In the genomic region with DNA sequence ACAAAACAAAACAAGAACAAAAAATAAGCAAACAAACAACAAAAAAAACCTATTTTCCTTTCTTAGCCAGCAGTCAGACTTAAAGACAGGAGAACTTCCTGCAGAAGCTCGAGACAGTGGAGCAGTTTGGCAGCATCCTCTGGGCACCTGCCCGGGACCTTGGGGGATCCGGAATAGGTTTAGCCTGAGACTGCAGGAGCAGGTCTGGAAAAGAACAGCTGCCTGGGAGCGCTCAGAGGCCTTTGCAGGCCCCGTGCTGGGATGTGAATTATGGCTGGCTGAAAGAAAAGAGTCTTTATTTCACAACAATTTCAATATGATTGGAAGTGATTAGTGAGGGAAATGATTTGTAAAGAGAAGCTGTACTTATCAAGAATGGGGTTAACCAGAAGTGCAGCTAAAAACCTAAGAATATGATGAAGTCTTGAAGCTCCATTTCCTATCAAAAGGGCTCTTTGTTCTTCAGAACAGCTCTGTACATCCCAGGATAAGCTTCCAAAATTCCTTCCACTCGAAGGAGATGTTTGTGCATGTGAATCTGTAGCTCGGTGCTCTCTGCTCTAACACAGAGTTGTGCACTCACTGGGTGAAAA, we compare ENCODE assay signal across 21 mouse cellular contexts.
DNase-seq lines count a peak whose midpoint lies in the region; ATAC-seq lines count a peak whose summit lies in the region.
"Had no signal": no experiment of that assay in that cellular context is flagged by ENCODE, and none has a peak within 500 bp of the region (broad histone marks: within the 10 kb centered on the region; RNA-seq: fewer than 3 reads in every experiment).

No protein-coding gene starts in this region.

- WGBS in neural tube, embryonic 13.5 days, result 37% methylated on average over 7 of the region's 7 CpGs
- WGBS in neural tube, embryonic 15.5 days, result 56% methylated on average over 7 of the region's 7 CpGs

- no peak overlapping the region for H3K4me2 ChIP-seq in neural tube, embryonic 13.5 days
- no peak overlapping the region for H3K4me2 ChIP-seq in neural tube, embryonic 15.5 days
- H3K4me2 ChIP-seq: forebrain, embryonic 13.5 days; heart, embryonic 11.5 days; neural tube, embryonic 12.5 days had no signal

- peaks cover 13% of the 10 kb centered on the region for H3K4me1 ChIP-seq in neural tube, embryonic 13.5 days (replicated peaks)
- H3K4me1 ChIP-seq in neural tube, embryonic 15.5 days, result peaks cover 3% of the 10 kb centered on the region

- H3K27ac ChIP-seq in neural tube, embryonic 13.5 days (replicated peaks), result peak overlapping the region; percentile 65; the same call in 1 of the 2 replicates
- H3K27ac ChIP-seq in neural tube, embryonic 15.5 days (replicated peaks), result no peak overlapping the region
- H3K27ac ChIP-seq: forebrain, embryonic 13.5 days; hindbrain, postnatal 0 days; neural tube, embryonic 12.5 days had no signal

- H3K4me3 ChIP-seq in neural tube, embryonic 13.5 days, result no peak overlapping the region
- H3K4me3 ChIP-seq in neural tube, embryonic 15.5 days (replicated peaks), result no peak overlapping the region
- H3K4me3 ChIP-seq: forebrain, embryonic 13.5 days; neural tube, embryonic 12.5 days had no signal

- no peak overlapping the region for H3K9ac ChIP-seq in neural tube, embryonic 13.5 days
- H3K9ac ChIP-seq in neural tube, embryonic 15.5 days (replicated peaks), result no peak overlapping the region
- H3K9ac ChIP-seq: forebrain, embryonic 13.5 days; neural tube, embryonic 12.5 days had no signal

- no peak for DNase-seq in frontal cortex, adult 2 months (ENCODE audit: extremely low spot score in 1 of 2, low spot score in 1 of 2)
- peak; percentile 33 for DNase-seq in cerebellum, adult 9-10 months
- no peak for DNase-seq in thymus, postnatal 4 days
- DNase-seq in right cerebral cortex, adult 18-20 months, result no peak
- DNase-seq: adrenal gland, postnatal 14 days; B cell, adult 2 months; gastrocnemius, postnatal 36 days; heart, postnatal 14 days; kidney, adult 9 months; layer of hippocampus, postnatal 36 days; lung, adult 18-20 months; lung, postnatal 36 days had no signal

- ATAC-seq in frontal cortex, adult (ENCODE audit: low TSS enrichment), result peak; percentile 58
- ATAC-seq in neural tube, embryonic 13.5 days (ENCODE audit: low read depth), result no peak; the same call in 1 of the 2 replicates
- ATAC-seq in neural tube, embryonic 15.5 days (ENCODE audit: low FRiP score), result no peak
- ATAC-seq: activated CD4-positive, CD25-positive, alpha-beta regulatory T cell, adult 4 months; forebrain, embryonic 13.5 days; hindbrain, postnatal 0 days; Patski had no signal

- no peaks in the 10 kb centered on the region; the same call in 1 of the 2 replicates for H3K9me3 ChIP-seq in neural tube, embryonic 13.5 days
- H3K9me3 ChIP-seq in neural tube, embryonic 15.5 days (replicated peaks), result no peaks in the 10 kb centered on the region
- H3K9me3 ChIP-seq: forebrain, embryonic 13.5 days; neural tube, embryonic 12.5 days had no signal

- H3K27me3 ChIP-seq in neural tube, embryonic 13.5 days, result no peaks in the 10 kb centered on the region
- no peaks in the 10 kb centered on the region for H3K27me3 ChIP-seq in neural tube, embryonic 15.5 days (replicated peaks)
- H3K27me3 ChIP-seq: forebrain, embryonic 13.5 days; neural tube, embryonic 12.5 days; Patski had no signal

- H3K36me3 ChIP-seq in neural tube, embryonic 13.5 days, result no peaks in the 10 kb centered on the region
- H3K36me3 ChIP-seq in neural tube, embryonic 15.5 days, result no peaks in the 10 kb centered on the region
- H3K36me3 ChIP-seq: neural tube, embryonic 12.5 days had no signal
